Mouse (Mus musculus) MEL (cell line): ENCODE data around the gene Brd7. TPM values are rescaled to one million over a fixed set of nuclear protein-coding genes. Genes with fewer than 3 reads are reported as not detected.

Experiments
- DNase-seq: peaks from one replicate; pipeline ENCODE4 v3.0.0; 2011; ENCODE audit warnings: low read depth, low spot score
- H3K27ac ChIP-seq: 2 replicates; pipeline ENCODE4 v1.5.1; 2012; ENCODE audit warnings: low read depth, mild to moderate bottlenecking, control low read depth, low read length, moderate library complexity; ENCODE audit not compliant: control insufficient read depth
- H3K27me3 ChIP-seq, 2 experiments: fragments of 150-350 bp in 1 of 2; sonication (generic) in 1 of 2; 2 replicates each; pipeline ENCODE4 v1.6.1; 2012; ENCODE audit warnings: low read length in 2 of 2, mild to moderate bottlenecking in 2 of 2, improper control_type of control experiment in 1 of 2, moderate library complexity in 1 of 2; ENCODE audit not compliant: insufficient read depth in 2 of 2, control insufficient read depth in 1 of 2
- H3K36me3 ChIP-seq, 2 experiments: 2 replicates each; pipeline ENCODE4 v1.6.1; 2012 to 2014; ENCODE audit warnings: low read length in 2 of 2, improper control_type of control experiment in 1 of 2, inconsistent platforms in 1 of 2, mild to moderate bottlenecking in 1 of 2; ENCODE audit not compliant: insufficient read depth in 2 of 2, control insufficient read depth in 1 of 2
- H3K4me1 ChIP-seq, 2 experiments: fragments of 150-350 bp in 1 of 2; sonication (generic) in 1 of 2; 2 replicates each; pipeline ENCODE4 v1.6.1; 2012; ENCODE audit warnings: low read length in 2 of 2, improper control_type of control experiment in 1 of 2, mild to moderate bottlenecking in 1 of 2; ENCODE audit not compliant: insufficient read depth in 2 of 2, control insufficient read depth in 1 of 2
- H3K4me3 ChIP-seq, 2 experiments: fragments of 150-350 bp in 1 of 2; sonication (generic) in 1 of 2; 2 replicates each; pipeline ENCODE4 v1.5.1; 2012; ENCODE audit warnings: low read depth in 2 of 2, low read length in 2 of 2, mild to moderate bottlenecking in 2 of 2, moderate library complexity in 2 of 2, control low read depth in 1 of 2, improper control_type of control experiment in 1 of 2; ENCODE audit not compliant: control insufficient read depth in 1 of 2, insufficient read depth in 1 of 2
- H3K79me2 ChIP-seq: 2 replicates; pipeline ENCODE4 v1.6.1; 2012; ENCODE audit warnings: mild to moderate bottlenecking, low read length, moderate library complexity; ENCODE audit not compliant: control insufficient read depth, poor library complexity, insufficient read depth
- H3K9ac ChIP-seq: 2 replicates; pipeline ENCODE4 v1.6.1; 2012; ENCODE audit warnings: low read depth, mild to moderate bottlenecking, control low read depth, low read length, moderate library complexity; ENCODE audit not compliant: control insufficient read depth, poor library complexity, severe bottlenecking
- H3K9me3 ChIP-seq: fragments of 150-350 bp; sonication (generic); replicated peaks from 2 replicates; pipeline ENCODE4 v1.6.1; 2012; ENCODE audit warnings: mild to moderate bottlenecking, low read length, improper control_type of control experiment, moderate library complexity; ENCODE audit not compliant: insufficient read depth
- CHD1 ChIP-seq: IDR thresholded peaks from 2 replicates; pipeline ENCODE4 v1.6.1; 2012; ENCODE audit warnings: low read depth, mild to moderate bottlenecking, inconsistent platforms, low read length, improper control_type of control experiment
- CHD2 ChIP-seq: IDR thresholded peaks from 2 replicates; pipeline ENCODE4 v1.6.1; 2011; ENCODE audit warnings: low read length, improper control_type of control experiment
- ELF1 ChIP-seq: IDR thresholded peaks from 2 replicates; pipeline ENCODE4 v1.6.1; 2014; ENCODE audit warnings: low read depth, mild to moderate bottlenecking, inconsistent platforms, low read length, improper control_type of control experiment, moderate library complexity
- EP300 ChIP-seq, 2 experiments: IDR thresholded peaks; 2 replicates each; pipeline ENCODE4 v1.6.1; 2011; ENCODE audit warnings: improper control_type of control experiment in 2 of 2, low read length in 2 of 2, low read depth in 1 of 2, mild to moderate bottlenecking in 1 of 2
- GATA1 ChIP-seq: IDR thresholded peaks from 2 replicates; pipeline ENCODE4 v1.6.1; 2011; ENCODE audit warnings: low read depth, low read length, improper control_type of control experiment
- JUND ChIP-seq: IDR thresholded peaks from 2 replicates; pipeline ENCODE4 v1.6.1; 2011; ENCODE audit warnings: low read depth, mild to moderate bottlenecking, improper control_type of control experiment, low read length
- MXI1 ChIP-seq: IDR thresholded peaks from 2 replicates; pipeline ENCODE4 v1.6.1; 2011; ENCODE audit warnings: mild to moderate bottlenecking, low read depth, low read length, improper control_type of control experiment
- NRF1 ChIP-seq: IDR thresholded peaks from 2 replicates; pipeline ENCODE4 v1.6.1; 2014; ENCODE audit warnings: low read depth, mild to moderate bottlenecking, inconsistent platforms, low read length, improper control_type of control experiment, moderate library complexity; ENCODE audit not compliant: poor library complexity, insufficient read depth, severe bottlenecking
- POLR2A ChIP-seq, 2 experiments: IDR thresholded peaks; 2 replicates each; pipeline ENCODE4 v1.6.1; 2011 to 2012; ENCODE audit warnings: low read length in 2 of 2, mild to moderate bottlenecking in 2 of 2, control low read depth in 1 of 2, improper control_type of control experiment in 1 of 2, low read depth in 1 of 2, moderate library complexity in 1 of 2; ENCODE audit not compliant: control insufficient read depth in 1 of 2, insufficient read depth in 1 of 2, poor library complexity in 1 of 2
- SMC3 ChIP-seq: IDR thresholded peaks from 2 replicates; pipeline ENCODE4 v1.6.1; 2011; ENCODE audit warnings: low read depth, low read length, improper control_type of control experiment
- TAL1 ChIP-seq: IDR thresholded peaks from 2 replicates; pipeline ENCODE4 v1.6.1; 2012; ENCODE audit warnings: mild to moderate bottlenecking, inconsistent platforms, low read length, moderate library complexity, mixed read lengths
- TBP ChIP-seq: IDR thresholded peaks from 2 replicates; pipeline ENCODE4 v1.8.0; 2011; ENCODE audit warnings: low read depth, low read length, improper control_type of control experiment
- TCF12 ChIP-seq: IDR thresholded peaks from 2 replicates; pipeline ENCODE4 v1.6.1; 2014; ENCODE audit warnings: low read depth, mild to moderate bottlenecking, inconsistent platforms, low read length, improper control_type of control experiment, moderate library complexity
- USF2 ChIP-seq, 2 experiments: IDR thresholded peaks; 2 replicates each; pipeline ENCODE4 v1.6.1; 2011 to 2012; ENCODE audit warnings: improper control_type of control experiment in 2 of 2, low read length in 2 of 2, borderline replicate concordance in 1 of 2, inconsistent platforms in 1 of 2, low read depth in 1 of 2, mild to moderate bottlenecking in 1 of 2; ENCODE audit not compliant: insufficient read depth in 1 of 2
- ZKSCAN1 ChIP-seq: IDR thresholded peaks from 2 replicates; pipeline ENCODE4 v1.6.1; 2012; ENCODE audit warnings: low read depth, mild to moderate bottlenecking, inconsistent platforms, low read length, improper control_type of control experiment, moderate library complexity
- ZNF384 ChIP-seq: IDR thresholded peaks from 2 replicates; pipeline ENCODE4 v1.6.1; 2012; ENCODE audit warnings: low read depth, mild to moderate bottlenecking, inconsistent platforms, low read length, improper control_type of control experiment
- polyA plus RNA-seq, 2 experiments: library from polyadenylated mRNA; stranded (reverse) in 1 of 2; unstranded in 1 of 2; fragments of >175 nt in 1 of 2; fragments of >200 nt in 1 of 2; gene quantifications; 2 replicates each; pipeline versions ENCODE4 v1.2.1 to v1.2.4; 2012; ENCODE audit warnings: low replicate concordance in 2 of 2, low read depth in 1 of 2; ENCODE audit not compliant: insufficient read length in 2 of 2, insufficient read depth in 1 of 2, missing spikeins in 1 of 2
- total RNA-seq: library from RNA; depleted of rRNA; stranded (reverse); fragments of 300-350 nt; gene quantifications from 2 replicates; pipeline ENCODE4 v1.2.3, GENCODE M21; 2012

Brd7 gene
- total and polyA plus RNA-seq, 3 experiments, result 40.0 to 192 (median 89.0) TPM

- H3K4me3 ChIP-seq, result no peak overlapping the region
- H3K9me3 ChIP-seq, result no peaks in the 10 kb centered on the region
- H3K79me2 ChIP-seq, result no peaks in the 10 kb centered on the region
- no peak overlapping the region for H3K27ac ChIP-seq
- H3K9ac ChIP-seq, result no peak overlapping the region
- peaks cover 2 to 14% of the 10 kb centered on the region in 2 experiments; a peak in 2 of 4 replicates for H3K4me1 ChIP-seq
- no peaks in the 10 kb centered on the region for H3K27me3 ChIP-seq
- TF ChIP-seq TAL1 (no peak), POLR2A (IDR thresholded peaks at IDR 0.05; ENCODE audit: control insufficient read depth in 1 of 2, insufficient read depth in 1 of 2, low read depth in 1 of 2, low read length in 2 of 2, poor library complexity in 1 of 2) (no peak), NRF1 (no peak), JUND (no peak), ELF1 (no peak), ZKSCAN1 (no peak)
- peaks cover 15 to 54% of the 10 kb centered on the region in 2 experiments for H3K36me3 ChIP-seq
- DNase-seq, result no peak
These were observed 22.8 kb downstream of the Brd7 start for GRCm38 (mm10) chr8:88339221-88339620.

- Histone ChIP-seq H3K9ac (no peak overlapping the region), H3K79me2 (no peaks in the 10 kb centered on the region), H3K36me3 (peaks cover 17 to 56% of the 10 kb centered on the region in 2 experiments), H3K27me3 (no peaks in the 10 kb centered on the region), H3K4me3 (no peak overlapping the region), H3K27ac (peak overlapping the region; percentile 24; the same call in 1 of the 2 replicates), H3K9me3 (no peaks in the 10 kb centered on the region), H3K4me1 (peaks cover 2 to 14% of the 10 kb centered on the region in 2 experiments; a peak in 2 of 4 replicates)
- DNase-seq, result no peak
- TF ChIP-seq SMC3 (peak; percentile 2; the same call in 1 of the 2 replicates), EP300 (IDR thresholded peaks at IDR 0.05; ENCODE audit: low read depth in 1 of 2, low read length in 2 of 2) (peak; percentile 7 to 35; a peak in 1 of 4 replicates), CHD2 (no peak), TBP (no peak), ZNF384 (no peak), TCF12 (0 out of 2 replicates have a peak, but pooled peaks have one; percentile 17), GATA1 (no peak)
These were observed 27.0 kb downstream of the Brd7 start for GRCm38 (mm10) chr8:88334975-88335374.

- H3K4me3 ChIP-seq, result no peak overlapping the region
- TF ChIP-seq ZKSCAN1 (no peak), CHD1 (no peak), CHD2 (no peak), USF2 (IDR thresholded peaks at IDR 0.05; ENCODE audit: borderline replicate concordance in 1 of 2, insufficient read depth in 1 of 2, low read depth in 1 of 2, low read length in 2 of 2) (no peak), TAL1 (no peak), MXI1 (no peak)
- H3K79me2 ChIP-seq, result no peaks in the 10 kb centered on the region
- peaks cover 17 to 55% of the 10 kb centered on the region in 2 experiments for H3K36me3 ChIP-seq
- no peak overlapping the region for H3K9ac ChIP-seq
- no peaks in the 10 kb centered on the region for H3K9me3 ChIP-seq
- no peak for DNase-seq
- H3K27me3 ChIP-seq, result no peaks in the 10 kb centered on the region
- H3K4me1 ChIP-seq, result peaks cover 2 to 14% of the 10 kb centered on the region in 2 experiments; a peak in 2 of 4 replicates
- H3K27ac ChIP-seq, result no peak overlapping the region
These were observed 27.6 kb downstream of the Brd7 start for GRCm38 (mm10) chr8:88334384-88334783.
